Mouse (Mus musculus) CH12F3 (cell line): ENCODE measurements around the gene Gm21970.

ENCODE experiments used
- in situ Hi-C: fragments of 300-500 bp; cut with MboI; formaldehyde crosslinking; loops from 2 replicates; pipeline ENCODE4 v1.14.3; 2020; ENCODE audit warnings: low sequenced_read_pairs

Gene Gm21970

DNA sequence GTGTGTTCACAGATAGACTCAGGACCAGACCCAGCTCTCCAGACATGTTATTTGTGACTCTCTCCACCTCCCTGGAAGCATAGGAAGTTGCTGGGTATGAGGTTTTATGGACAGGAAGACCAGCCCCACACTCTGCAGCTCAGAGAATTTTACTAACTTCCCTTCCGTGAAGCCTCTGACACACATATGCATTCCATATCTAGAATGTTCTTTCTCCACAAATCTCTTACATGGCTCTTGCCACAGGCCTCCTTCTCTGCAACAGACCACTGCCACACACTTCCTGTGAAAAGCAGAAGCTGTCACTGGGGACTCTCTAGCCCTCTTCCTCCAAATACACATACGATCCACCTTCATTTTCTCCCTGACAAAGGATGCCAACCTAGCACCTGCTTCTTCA, 24.5 kb upstream of the Gm21970 start:
- in situ Hi-C loops, result loop anchor here (25.0 kb wide), 1 partner anchor 220 kb away; the partner anchor contains the start of gene Tmem50b

DNA sequence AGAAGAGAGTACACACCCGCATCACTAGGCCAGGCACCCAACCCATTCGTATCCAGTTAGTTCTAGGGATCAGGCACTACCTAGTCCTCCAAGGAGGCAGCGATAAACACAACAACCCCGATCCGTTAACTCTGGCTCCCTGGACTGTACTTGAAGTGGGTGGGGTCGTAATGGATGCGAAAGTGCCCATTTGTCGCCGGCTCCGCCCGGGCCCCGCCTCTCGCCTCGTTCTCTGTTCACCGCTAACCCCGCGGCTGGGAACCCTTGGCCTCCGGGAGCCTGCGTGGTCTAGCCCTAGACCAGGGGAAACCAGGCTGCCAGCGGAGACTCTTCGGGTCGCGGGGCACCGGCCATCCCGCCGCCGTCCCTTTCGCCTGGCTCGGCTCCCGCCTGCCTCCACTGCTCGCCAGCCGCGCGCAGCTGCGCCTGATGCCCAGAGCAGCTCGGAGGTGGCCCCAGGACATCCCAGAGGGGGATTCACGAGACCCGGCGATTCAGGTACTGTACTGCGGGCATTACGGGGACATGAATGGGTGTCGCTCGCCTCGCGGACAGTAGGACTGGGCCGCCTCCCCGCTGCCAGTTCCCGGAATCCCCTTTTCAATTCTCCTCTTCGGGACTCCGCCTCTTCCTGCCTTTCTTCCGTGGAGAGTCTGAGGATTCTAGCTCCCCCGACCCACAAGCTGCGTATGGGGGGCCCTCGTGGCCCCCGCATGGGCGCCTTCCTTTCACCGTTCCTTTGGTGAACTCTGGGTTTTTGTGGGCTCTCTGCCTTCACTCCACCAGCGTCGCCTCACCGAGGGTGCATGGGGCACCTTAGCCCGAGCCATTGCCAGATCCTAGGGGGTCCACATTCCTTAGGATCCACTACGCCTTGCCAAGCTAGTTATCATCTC, 18.7 kb upstream of the Gm21970 start, which contains the start of gene Ifnar2:
Ifnar2 (plus strand) TSS at position 207 of the 896 bp plus-strand sequence.
- in situ Hi-C loops, result loop anchor here (25.0 kb wide), 1 partner anchor 214 kb away; the partner anchor contains the start of gene Tmem50b

DNA sequence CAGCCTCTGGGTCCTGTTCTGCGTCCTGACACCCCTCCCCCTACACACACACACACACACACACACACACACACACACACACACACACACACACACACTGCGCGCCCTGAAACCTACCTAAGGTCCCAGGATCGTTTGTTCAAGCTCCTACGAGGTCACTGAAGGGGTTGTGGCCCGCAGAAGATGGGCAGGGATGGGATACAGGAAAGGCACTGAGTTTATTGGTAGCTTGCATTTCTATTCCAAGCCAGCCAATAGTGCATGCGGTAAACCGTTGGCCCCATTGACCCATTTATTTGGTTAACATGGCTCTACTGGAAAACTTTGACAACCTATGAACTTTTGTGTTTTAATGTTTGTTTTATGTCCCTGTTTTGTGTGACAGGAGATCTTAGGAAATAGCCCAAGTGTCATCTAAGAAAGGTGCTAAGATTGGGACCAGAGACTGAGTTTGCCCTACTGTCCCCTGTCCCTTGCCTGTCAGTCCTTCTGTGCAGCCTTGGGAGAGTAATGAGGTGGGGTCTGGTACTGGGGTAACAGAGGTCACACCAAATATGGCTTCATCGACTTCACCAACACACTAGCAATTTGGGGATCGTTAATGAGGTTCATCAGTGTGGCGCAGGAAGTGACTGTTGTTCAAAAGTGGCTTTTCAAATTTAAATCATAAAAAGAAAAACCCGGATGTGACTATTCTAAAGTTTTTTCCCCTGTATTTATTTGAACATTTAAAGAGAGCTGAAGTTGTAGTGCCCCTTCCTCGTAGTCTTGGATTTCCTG, 17.9 kb upstream of the Gm21970 start:
- in situ Hi-C loops, result loop anchor here (25.0 kb wide), 1 partner anchor 214 kb away; the partner anchor contains the start of gene Tmem50b

DNA sequence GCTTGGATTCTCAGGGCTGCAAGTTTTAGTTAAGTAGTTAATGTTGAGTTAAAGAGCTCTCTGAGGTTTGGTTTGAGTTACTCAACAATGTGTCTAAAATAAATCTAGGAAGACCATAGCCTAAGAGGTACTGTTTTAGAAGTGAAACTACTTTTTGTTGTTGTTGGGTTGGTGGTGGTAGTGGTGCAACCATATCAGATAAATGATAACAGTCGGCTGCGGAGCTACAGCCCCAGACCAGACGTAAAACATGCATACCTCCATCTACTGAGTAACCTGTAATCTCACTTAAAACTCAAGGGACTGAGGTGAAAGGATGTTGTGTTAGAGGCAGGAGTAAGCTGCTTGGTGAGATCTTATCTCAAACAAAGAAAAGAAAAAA, 17.3 kb upstream of the Gm21970 start:
- in situ Hi-C loops, result loop anchor here (25.0 kb wide), 1 partner anchor 213 kb away; the partner anchor contains the start of gene Tmem50b

DNA sequence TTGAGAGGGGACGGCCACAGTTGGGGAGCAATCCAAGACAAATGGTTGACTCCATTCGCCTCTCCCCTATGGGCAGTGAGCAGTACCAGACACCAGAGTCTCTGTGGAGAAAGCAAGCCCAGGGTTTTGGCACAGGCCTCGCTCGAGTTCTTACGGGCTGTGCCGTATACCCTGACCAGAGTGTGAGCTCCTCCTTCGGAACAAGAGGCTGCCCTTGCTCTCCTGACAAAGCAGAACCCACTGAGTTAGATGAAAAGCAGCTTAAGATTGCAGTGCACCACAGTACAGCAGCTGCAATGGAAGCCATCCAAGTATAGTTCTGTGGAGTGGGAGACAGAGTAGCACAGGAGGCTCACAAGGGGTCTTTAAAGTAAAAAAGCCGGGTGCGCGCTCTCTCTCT, 14.8 kb upstream of the Gm21970 start:
- in situ Hi-C loops, result no loop called here

DNA sequence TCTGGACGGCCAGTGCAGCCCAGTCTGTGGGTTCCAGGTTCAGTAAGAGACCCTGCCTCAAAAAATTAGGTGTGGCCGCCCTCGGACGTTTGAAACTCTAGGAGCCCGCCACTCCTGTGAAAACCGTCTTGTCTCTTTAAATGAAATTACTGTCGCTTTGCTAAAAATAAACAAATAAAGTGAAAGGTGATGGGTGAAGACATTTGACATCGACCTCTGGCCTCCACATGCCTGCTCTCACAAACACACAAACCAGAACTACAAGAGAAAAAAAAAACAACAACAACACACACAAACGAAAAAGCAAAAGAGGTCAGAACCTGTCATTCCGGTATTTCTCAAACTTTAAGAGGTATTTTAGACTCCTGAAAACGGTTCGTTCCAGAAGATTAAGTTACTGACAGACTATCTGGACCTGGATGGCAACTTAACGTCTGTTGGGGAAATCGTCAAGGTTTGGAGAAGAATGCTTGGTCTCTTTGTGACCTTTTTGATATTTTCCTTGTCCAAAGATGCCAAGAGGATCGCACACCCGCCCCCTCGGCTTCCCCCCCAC, 13.0 kb upstream of the Gm21970 start:
- in situ Hi-C loops, result no loop called here

DNA sequence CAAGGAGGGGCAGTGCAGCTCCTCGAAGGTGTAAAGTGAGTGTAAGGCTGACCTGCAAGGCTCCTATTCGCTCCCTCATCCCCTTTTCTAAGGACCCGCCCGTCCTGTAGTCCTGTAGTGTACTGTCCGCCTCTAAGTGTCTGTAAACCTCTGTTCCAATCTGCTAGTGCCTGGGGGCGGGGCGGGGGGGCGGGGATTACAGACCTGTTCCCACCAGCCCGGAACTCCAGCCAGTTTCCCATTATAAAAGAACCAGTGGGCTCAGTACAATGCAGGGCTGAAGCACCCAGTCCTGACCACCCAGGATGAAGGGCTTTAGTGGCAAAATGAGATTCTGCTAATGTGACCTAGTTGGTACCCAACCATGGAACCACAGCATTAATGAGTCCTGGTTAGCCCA, 12.5 kb upstream of the Gm21970 start:
- in situ Hi-C loops, result no loop called here

DNA sequence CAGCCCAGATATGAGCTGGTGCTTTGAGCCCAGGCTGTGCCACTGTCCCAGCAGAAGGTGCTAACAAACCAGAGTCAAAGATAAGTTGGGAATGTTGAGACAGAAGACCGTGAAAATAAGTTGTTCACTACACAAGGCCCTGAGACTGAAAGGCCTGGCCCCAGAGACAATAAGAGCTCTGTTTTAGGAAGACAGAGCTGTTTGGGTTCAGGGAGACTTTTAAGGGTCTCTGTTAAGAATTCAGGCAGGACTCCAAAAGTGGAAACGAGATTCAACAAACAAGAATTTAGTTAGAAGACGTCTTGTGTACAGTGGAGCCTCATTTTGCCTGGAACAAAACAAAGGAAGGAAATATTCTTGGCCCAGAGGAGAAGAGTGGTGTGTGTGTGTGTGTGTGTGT, 12.1 kb upstream of the Gm21970 start:
- in situ Hi-C loops, result no loop called here

DNA sequence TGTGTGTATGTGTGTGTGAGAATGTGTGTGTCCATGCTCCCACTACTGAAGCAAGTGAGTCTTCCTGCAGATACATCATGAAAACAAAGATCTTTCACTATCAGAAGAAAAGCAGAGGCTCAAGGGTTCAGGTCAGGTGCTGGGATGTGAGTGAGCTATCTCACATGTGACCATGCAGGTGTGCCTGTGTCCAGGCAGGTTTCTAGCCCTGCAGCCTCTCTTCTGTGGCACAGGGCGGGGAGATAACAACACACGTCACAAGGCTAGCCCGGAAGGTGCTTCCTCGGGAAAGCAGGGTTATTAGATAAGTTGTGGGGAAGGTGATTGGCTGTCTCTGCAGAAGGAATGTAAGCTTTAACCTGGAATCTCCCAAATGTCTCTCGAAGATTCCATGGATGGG, 11.4 kb upstream of the Gm21970 start:
- in situ Hi-C loops, result no loop called here

DNA sequence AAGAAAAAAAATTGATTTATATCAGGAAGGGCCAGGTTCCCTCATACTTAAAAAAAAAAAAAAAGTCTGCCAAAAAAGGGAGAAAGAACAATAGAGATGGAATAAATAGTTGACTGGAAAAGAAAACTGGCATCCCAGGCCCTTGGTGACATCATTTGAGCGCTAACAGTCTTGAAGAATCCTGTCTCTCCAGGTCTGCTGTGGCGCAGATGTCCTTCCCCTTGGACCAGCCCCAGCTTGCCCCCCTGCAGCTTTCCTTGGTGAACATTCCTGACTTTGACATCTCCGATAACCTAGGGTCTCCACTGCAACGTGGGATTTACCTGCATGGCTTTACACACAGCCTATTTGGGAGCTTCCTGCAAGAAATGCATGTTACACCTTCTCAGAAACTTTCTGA, 9.9 kb upstream of the Gm21970 start:
- in situ Hi-C loops, result no loop called here

DNA sequence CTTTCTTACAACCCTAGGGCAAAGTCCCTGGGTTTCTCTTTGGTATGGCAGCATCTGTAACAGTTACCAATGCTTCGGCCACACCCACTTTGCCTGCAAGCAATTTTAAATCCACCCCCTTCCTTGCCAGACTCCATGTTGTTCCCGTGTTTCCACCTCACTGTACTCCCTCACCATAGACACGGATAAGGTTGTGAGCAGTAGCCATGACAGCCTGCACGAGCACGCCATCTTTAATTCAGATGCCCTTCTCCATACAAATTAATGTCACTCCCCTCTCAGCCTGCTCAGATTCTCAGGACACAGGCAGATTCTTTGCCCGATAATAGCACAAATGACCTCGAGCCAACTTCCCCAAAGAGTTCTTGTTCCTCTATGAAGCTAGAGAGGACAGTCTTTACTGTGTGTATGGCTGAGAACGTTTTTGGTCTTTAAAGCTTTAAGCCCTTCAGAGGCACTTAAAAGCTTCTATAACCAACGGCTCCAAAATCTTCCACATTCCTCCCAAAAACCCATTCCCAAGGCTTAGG, 9.2 kb upstream of the Gm21970 start:
- in situ Hi-C loops, result no loop called here

DNA sequence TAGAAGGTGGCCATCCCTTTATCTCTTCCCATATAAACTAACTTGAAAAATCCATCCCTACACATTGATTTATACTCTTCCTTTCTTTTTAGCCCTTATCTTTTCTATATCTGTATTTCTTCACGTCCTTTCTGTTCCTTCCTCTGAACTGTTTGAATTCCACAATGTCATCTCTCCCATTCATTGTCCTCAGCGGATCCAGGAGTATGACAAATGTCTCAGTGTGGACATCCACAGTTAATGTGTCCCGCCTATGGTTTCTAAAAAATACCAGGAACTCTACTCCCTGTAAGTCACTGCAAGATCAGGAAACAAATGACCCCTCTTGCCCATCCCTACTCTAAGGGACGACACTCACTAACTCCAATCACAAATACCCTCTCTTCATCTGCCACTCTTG, 7.3 kb upstream of the Gm21970 start:
- in situ Hi-C loops, result no loop called here

DNA sequence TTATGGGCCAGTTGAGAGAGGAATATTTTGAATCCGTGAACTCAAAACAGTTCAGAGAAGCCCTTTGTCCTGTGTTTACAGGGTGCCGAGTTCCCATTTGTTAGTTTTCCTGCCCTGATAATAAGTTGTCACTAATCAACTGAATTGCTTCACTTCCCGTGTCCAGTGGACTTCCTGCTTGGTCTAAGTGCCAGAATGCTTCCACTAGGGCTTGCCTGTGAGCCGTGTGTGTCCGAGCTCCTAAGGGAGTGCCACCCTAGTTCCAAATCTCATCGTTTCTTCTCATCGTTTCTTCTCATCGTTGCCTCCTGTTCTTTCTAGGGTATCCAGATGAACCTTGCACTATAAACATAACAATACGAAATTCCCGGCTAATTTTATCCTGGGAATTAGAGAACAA, 5.9 kb upstream of the Gm21970 start:
- in situ Hi-C loops, result no loop called here

DNA sequence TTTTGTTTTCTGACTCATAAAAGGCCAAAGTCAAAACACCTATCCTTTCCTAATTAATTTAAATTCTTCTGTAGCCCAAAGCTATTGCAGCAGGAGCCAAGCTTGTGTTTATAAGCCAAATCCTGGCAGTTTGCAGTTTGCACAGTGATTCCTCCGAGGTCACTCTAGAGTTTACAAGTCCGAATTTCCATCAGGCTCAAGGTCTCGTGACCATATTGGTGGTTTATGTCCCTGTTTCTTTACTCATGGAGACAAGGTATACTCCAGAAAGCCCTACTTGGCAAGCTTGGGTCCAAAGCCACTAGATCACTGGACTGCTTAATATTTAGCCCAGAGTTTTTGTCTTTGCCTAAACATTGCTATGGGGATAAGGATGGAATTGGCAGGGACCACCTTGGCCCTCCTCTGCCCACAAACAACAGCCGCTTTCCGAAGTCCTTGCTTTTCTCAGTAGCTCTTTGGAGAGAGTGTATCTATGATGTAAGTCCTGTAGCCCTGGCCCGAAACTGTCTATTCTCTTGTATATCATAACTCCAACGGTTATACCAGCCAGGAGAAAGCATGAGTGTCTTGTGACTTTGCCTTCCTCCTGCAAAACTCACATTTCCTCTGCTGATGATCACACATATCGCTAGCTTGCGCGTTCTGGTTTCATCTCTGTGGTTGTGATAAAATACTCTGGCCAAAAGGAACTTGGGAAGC, 5.0 kb upstream of the Gm21970 start:
- in situ Hi-C loops, result no loop called here

DNA sequence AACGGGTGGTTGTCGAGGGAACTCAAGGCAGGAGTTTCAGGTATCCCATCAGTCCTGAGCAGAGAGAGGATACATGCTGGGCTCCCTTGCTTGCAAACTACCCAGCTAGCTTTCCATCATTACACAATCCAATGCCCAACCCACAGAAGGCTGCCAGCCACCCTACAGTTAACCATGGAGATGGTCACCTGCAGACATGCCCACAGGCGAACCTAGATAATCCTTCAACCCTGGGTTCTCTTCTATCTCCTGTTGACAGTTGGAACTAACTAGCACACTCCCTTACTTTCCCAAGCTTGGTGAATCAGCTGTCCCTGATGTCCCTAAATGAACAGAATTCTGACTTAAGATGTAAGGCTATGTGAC, 4.4 kb upstream of the Gm21970 start:
- in situ Hi-C loops, result no loop called here

DNA sequence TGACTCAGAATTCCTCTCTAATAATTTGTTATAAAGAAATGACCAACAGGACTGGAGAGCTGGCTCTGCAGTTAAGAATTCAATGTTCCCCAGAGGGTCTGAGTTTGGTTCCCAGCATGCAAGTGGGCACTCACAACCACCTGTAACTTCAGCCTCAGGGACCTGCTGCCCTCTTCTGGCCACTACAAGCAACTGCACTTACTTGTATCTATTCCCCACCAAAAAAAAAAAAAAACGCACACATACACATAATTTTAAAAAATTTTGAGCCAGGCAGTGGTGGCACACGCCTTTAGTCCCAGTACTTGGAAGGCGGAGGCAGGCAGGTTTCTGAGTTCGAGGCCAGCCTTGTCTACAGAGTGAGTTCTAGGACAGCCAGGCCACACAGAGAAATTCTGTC, 1.4 kb upstream of the Gm21970 start:
- in situ Hi-C loops, result no loop called here

DNA sequence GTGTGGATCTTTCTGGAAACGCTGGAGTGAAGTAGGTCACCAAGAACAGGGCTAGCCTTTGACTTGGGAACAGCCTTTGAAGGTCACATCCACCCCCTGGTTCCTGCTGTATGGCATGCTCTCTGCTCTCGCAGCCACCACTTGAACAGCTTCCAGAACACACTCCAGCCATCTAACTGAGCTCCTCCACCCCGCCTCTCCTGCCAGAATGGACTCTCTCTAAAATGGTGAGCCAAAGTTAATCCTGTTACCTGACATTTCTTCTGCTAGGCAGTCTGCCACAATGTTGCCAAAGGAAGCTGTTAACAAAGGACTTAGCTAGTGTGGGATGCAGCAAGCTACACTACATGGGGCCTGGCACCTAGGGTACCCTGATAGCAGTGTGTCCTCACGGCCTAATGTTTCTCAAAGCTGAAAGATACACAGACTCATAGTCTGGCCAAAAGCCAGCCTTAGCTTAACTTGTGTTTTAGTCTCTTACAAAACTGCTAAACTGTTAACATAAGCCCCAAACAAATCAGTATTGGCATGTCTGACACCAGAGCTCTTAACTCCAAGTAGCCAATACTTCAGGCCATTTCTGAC, 3.4 kb downstream of the Gm21970 start:
- in situ Hi-C loops, result no loop called here

DNA sequence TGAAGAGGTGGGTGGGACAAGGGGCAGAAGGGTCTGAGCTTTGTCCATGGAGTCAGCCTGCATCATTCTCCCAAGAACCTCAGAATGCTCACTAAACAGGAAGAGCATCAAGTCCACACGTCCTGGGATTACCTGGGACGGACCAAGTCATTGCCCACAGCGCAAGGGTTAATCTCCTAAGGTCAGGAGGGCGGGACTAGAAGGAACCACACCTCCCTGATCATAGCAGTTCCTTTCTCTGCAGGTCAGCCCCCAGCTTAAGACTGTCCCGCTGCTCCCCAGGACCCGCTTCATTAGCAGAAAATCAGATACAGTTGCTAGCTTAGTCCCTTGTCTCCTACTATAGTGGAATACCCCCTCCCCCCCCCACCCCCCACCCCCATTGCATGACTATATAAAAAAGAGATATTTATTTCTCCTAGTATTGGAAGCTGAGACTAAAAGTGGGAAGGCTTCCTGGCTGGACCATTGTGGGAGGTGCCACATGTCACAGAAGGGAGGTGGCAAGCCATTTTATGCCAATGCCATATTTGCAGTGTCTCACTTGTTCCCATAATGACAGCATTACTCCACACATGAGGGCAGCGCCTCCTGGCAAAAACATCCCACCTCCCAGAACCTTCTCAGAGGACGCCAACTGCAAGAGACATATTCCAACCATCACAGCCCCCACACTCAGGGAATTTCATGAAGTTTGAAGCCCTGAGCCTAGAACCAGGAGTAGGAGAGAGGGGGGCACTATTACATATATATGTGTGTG, 4.3 kb downstream of the Gm21970 start:
- in situ Hi-C loops, result no loop called here

DNA sequence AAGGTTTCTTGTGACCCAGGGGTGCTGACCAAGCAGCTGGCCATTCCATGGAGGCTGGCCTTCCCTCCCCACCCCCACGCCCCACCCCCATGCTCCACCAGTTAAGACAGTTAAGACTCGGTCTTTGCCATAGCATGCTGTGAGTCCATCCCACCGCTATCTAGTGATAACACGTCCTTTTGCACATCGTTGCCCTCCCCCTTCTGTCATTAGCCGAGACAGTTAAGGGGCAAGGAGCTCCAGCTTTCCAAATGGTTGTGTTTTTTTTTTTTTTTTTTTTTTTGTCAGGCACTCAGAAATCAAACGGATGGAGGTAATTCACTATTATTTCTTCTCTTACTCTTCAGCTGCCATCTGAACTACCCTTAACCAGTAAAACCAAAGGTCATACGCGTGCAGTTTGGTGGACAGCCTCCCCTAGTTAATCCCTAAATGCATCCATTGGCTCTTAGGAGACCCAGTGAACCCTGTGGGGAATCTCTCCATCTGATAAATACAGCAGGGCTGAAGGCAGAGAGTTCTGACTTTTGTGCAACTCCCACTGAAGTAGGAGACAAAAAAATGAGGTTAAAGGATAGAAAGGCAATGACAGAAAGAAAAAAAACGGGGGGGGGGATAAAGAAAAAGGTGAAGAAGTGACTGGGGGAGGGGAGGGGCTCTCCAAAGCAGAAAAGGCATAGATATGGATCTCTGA, 5.5 kb downstream of the Gm21970 start:
- in situ Hi-C loops, result no loop called here
